ENCODE assay signal across 7 mouse cellular contexts in genomic region chr15:98977759-98978408, GRCm38 (mm10). TPM values are rescaled to one million over a fixed set of nuclear protein-coding genes. Genes with fewer than 3 reads are reported as not detected.
DNase-seq lines count a peak whose midpoint lies in the region; ATAC-seq and TF ChIP-seq lines count a peak whose summit lies in the region.

No protein-coding gene starts in this region.

- DNase-seq in 3134 (ENCODE audit: extremely low read depth, insufficient read length, low spot score), result peak; percentile 59
- DNase-seq in forebrain, embryonic 11.5 days (ENCODE audit: low spot score), result no peak
- peak; percentile 86 to 87 for DNase-seq in heart, postnatal 10 days
- peak; percentile 83 to 87 for DNase-seq in kidney, postnatal 4 days
- DNase-seq in spleen, postnatal 10 days (ENCODE audit: low spot score in 2 of 2), result no peak

- no peaks in the 10 kb centered on the region for H3K9me3 ChIP-seq in ES-Bruce4 (replicated peaks; ENCODE audit: control insufficient read depth, insufficient read depth, low read length, poor library complexity, severe bottlenecking)
- no peaks in the 10 kb centered on the region for H3K9me3 ChIP-seq in forebrain, embryonic 11.5 days (ENCODE audit: control insufficient read depth, low read length)

- peaks cover 11% of the 10 kb centered on the region for H3K4me1 ChIP-seq in ES-Bruce4 (ENCODE audit: control insufficient read depth, insufficient read depth, low read length)
- H3K4me1 ChIP-seq in forebrain, embryonic 11.5 days (replicated peaks; ENCODE audit: control insufficient read depth, insufficient read depth, low read length), result peaks cover 26% of the 10 kb centered on the region

- TF ChIP-seq EP300 in ES-Bruce4 (IDR thresholded peaks at IDR 0.05; ENCODE audit: insufficient read depth, low read depth, low read length), result no peak

- no peak for TF ChIP-seq CTCF in ES-Bruce4 (IDR thresholded peaks at IDR 0.05; ENCODE audit: low read depth, low read length)

- no peaks in the 10 kb centered on the region for H3K36me3 ChIP-seq in ES-Bruce4 (ENCODE audit: control insufficient read depth, insufficient read depth, low read length, poor library complexity, severe bottlenecking)
- H3K36me3 ChIP-seq in forebrain, embryonic 11.5 days (ENCODE audit: control insufficient read depth, insufficient read depth, low read length), result no peaks in the 10 kb centered on the region
- no peaks in the 10 kb centered on the region for H3K36me3 ChIP-seq in myocyte (ENCODE audit: control insufficient read depth, insufficient read depth)

- 0 out of 2 replicates have a peak overlapping the region, but pooled peaks have one; percentile 9 for H3K9ac ChIP-seq in ES-Bruce4 (ENCODE audit: low read depth, poor library complexity, severe bottlenecking)
- peak overlapping the region; percentile 27 for H3K9ac ChIP-seq in forebrain, embryonic 11.5 days (ENCODE audit: low read length)

- H3K79me2 ChIP-seq in myocyte (ENCODE audit: control insufficient read depth, insufficient read depth), result no peaks in the 10 kb centered on the region

- no peak overlapping the region for H3ac ChIP-seq in myocyte (ENCODE audit: control insufficient read depth, insufficient read length)

- H3K27me3 ChIP-seq in ES-Bruce4 (ENCODE audit: control insufficient read depth, insufficient read depth, low read length, poor library complexity, severe bottlenecking), result no peaks in the 10 kb centered on the region
- no peaks in the 10 kb centered on the region for H3K27me3 ChIP-seq in forebrain, embryonic 11.5 days (ENCODE audit: control insufficient read depth, insufficient read depth, low read length)
- H3K27me3 ChIP-seq in myocyte (ENCODE audit: control insufficient read depth, insufficient read depth, insufficient read length), result no peaks in the 10 kb centered on the region

- H3K4me3 ChIP-seq in ES-Bruce4 (ENCODE audit: low read depth, low read length) (peak overlapping the region; percentile 2; the same call in 1 of the 2 replicates), myocyte (peak overlapping the region; percentile 2)
- H3K4me3 ChIP-seq in forebrain, embryonic 11.5 days (ENCODE audit: low read depth, low read length), result no peak overlapping the region

- WGBS in forebrain, embryonic 11.5 days, result 66% methylated on average over 14 of the region's 14 CpGs

- intact Hi-C loops in heart, postnatal 10 days (cut with DNase I), result no loop called here

- no peak for ATAC-seq in forebrain, embryonic 11.5 days (replicated peaks; ENCODE audit: low FRiP score)

- H3K4me2 ChIP-seq in forebrain, embryonic 11.5 days (ENCODE audit: low read depth, low read length, severe bottlenecking), result 0 out of 2 replicates have a peak overlapping the region, but pooled peaks have one; percentile 12
- peak overlapping the region; percentile 87 for H3K4me2 ChIP-seq in myocyte (ENCODE audit: low read depth)

- no peak for TF ChIP-seq POLR2A in ES-Bruce4 (IDR thresholded peaks at IDR 0.05; ENCODE audit: insufficient read depth, low read length)
- no peak for TF ChIP-seq POLR2A in myocyte (IDR thresholded peaks at IDR 0.05; ENCODE audit: insufficient read length, low read depth)

- 0 out of 2 replicates have a peak overlapping the region, but pooled peaks have one; percentile 2 for H3K27ac ChIP-seq in ES-Bruce4 (ENCODE audit: insufficient read depth, low read length)
- peak overlapping the region; percentile 79 for H3K27ac ChIP-seq in forebrain, embryonic 11.5 days (ENCODE audit: low read depth, low read length)

TF ChIP-seq in myocyte, 11 proteins besides CTCF, POLR2A, EP300 and RAD21:
- TF ChIP-seq MYOD1 (IDR thresholded peaks at IDR 0.05; ENCODE audit: control insufficient read depth in 1 of 3, insufficient read length in 2 of 3, low read depth in 2 of 3) (peak in 2 of 3 experiments; percentile 50 to 59), POLR2AphosphoS2 (IDR thresholded peaks at IDR 0.05; ENCODE audit: insufficient read length, low read depth) (no peak), SRF (IDR thresholded peaks at IDR 0.05; ENCODE audit: control insufficient read depth, insufficient read length, low read depth) (no peak), MAX (IDR thresholded peaks at IDR 0.05; ENCODE audit: low read depth) (no peak), MYOG (IDR thresholded peaks at IDR 0.05; ENCODE audit: control insufficient read depth in 1 of 3, insufficient read depth in 1 of 3, insufficient read length in 2 of 3, low read depth in 2 of 3) (peak in 1 of 3 experiments; percentile 38), REST (IDR thresholded peaks at IDR 0.05; ENCODE audit: insufficient read depth, insufficient read length) (no peak), CEBPB (IDR thresholded peaks at IDR 0.05; ENCODE audit: insufficient read depth, poor library complexity, severe bottlenecking) (peak; percentile 68), TCF3 (IDR thresholded peaks at IDR 0.05; ENCODE audit: insufficient read length, low read depth) (no peak), USF1 (IDR thresholded peaks at IDR 0.05; ENCODE audit: low read depth) (no peak), E2F4 (IDR thresholded peaks at IDR 0.05; ENCODE audit: insufficient read depth) (no peak), TCF12 (IDR thresholded peaks at IDR 0.05; ENCODE audit: insufficient read depth, poor library complexity, severe bottlenecking) (no peak)

RNA-seq across cellular contexts. Expression of gene Tuba1a, which starts 24.4 kb away (rescaled TPM):
- 700 and 767 TPM in 2 replicates for polyA plus RNA-seq in ES-Bruce4 (2011; ENCODE audit: insufficient read depth, insufficient read length, low read depth, missing spikeins)
- 5,083 and 5,852 TPM in 2 replicates for polyA plus RNA-seq in forebrain, embryonic 11.5 days (2014; fragmentation: Nextera tagmentation; extraction: Ambion mirVana)
- 100 to 1,000 TPM; 263 to 273 TPM for total RNA-seq in heart, postnatal 10 days (2021)
- 3,074 TPM for polyA plus RNA-seq in myocyte (2012; fragmentation: generic; extraction: Trizol)

RNA-seq across cellular contexts. Expression of gene Gm49450, which starts 24.5 kb away (rescaled TPM):
- polyA plus RNA-seq in ES-Bruce4 (2011; ENCODE audit: insufficient read depth, insufficient read length, low read depth, missing spikeins) (not detected in 2 replicates), myocyte (2012; fragmentation: generic; extraction: Trizol) (0.84 TPM)
- not detected in 2 replicates for polyA plus RNA-seq in forebrain, embryonic 11.5 days (2014; fragmentation: Nextera tagmentation; extraction: Ambion mirVana)
- not detected for total RNA-seq in heart, postnatal 10 days (2021)

RNA-seq across cellular contexts. Expression of gene Tuba1b, which starts 43.5 kb away (rescaled TPM):
- polyA plus RNA-seq in ES-Bruce4 (2011; ENCODE audit: insufficient read depth, insufficient read length, low read depth, missing spikeins), result 3,464 and 4,107 TPM in 2 replicates
- 2,366 and 2,605 TPM in 2 replicates for polyA plus RNA-seq in forebrain, embryonic 11.5 days (2014; fragmentation: Nextera tagmentation; extraction: Ambion mirVana)
- 100 to 1,000 TPM; 373 to 402 TPM for total RNA-seq in heart, postnatal 10 days (2021)
- 2,204 TPM for polyA plus RNA-seq in myocyte (2012; fragmentation: generic; extraction: Trizol)

RNA-seq across cellular contexts. Expression of gene Tuba1c, which starts 51.8 kb away (rescaled TPM):
- polyA plus RNA-seq in ES-Bruce4 (2011; ENCODE audit: insufficient read depth, insufficient read length, low read depth, missing spikeins) (407 and 426 TPM in 2 replicates), myocyte (2012; fragmentation: generic; extraction: Trizol) (462 TPM)
- 142 and 160 TPM in 2 replicates for polyA plus RNA-seq in forebrain, embryonic 11.5 days (2014; fragmentation: Nextera tagmentation; extraction: Ambion mirVana)
- total RNA-seq in heart, postnatal 10 days (2021), result 10 to 100 TPM; 80.7 to 99.8 TPM

RNA-seq across cellular contexts. Expression of gene Lmbr1l, which starts 59.9 kb away (rescaled TPM):
- polyA plus RNA-seq in ES-Bruce4 (2011; ENCODE audit: insufficient read depth, insufficient read length, low read depth, missing spikeins), result 30.9 and 33.4 TPM in 2 replicates
- 8.7 and 9.4 TPM in 2 replicates for polyA plus RNA-seq in forebrain, embryonic 11.5 days (2014; fragmentation: Nextera tagmentation; extraction: Ambion mirVana)
- total RNA-seq in heart, postnatal 10 days (2021), result 10 to 100 TPM; 15.4 to 16.1 TPM
- polyA plus RNA-seq in myocyte (2012; fragmentation: generic; extraction: Trizol), result 33.4 TPM

Comparison
In these comparisons a context has a peak if more than half of its experiments do, and no peak if none do; other contexts are left out.
1. DNase-seq: peak in 3134 (single experiment), heart, postnatal 10 days (2 of 2) and kidney, postnatal 4 days (2 of 2); none in forebrain, embryonic 11.5 days (single experiment) and spleen, postnatal 10 days (0 of 2).